Mouse (Mus musculus): Measurements from ENCODE around the gene Dram2. TPM values are rescaled to one million over a fixed set of nuclear protein-coding genes. Genes with fewer than 3 reads are reported as not detected.
"Not testable (repeated sequence)": the region's sequence is repeated elsewhere in the genome, so short reads cannot be mapped to it uniquely, and the experiment has no call there.

Gene Dram2
- polyA plus RNA-seq, 1 experiment: not detected

DNA sequence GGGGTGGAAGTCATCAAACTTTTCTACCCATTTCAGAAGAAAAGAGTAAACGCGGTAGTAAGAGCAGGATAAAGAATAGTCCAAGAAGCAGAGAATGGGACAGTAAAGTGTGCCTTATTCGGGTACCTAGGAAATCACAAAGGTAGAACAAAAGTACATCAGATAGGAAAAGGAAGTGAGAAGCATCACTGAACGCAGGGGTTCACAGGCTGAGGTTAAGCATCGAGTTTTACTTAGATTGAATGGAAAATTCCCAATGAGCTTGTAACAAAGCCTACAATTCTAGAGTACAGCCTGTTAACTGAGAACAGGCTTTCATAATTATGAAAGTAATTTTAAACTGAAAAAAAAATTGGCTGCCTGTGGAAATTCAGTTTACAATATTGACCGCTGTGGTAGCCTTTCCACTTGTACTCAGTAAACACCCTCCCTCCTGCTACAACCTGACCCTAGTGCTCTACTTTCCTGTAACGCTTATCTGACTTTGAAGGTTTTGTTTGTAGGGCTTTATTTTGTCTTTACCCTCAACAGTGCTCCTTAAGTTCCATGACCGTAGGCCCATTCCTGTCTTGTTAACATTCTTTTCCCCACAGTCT, 2.8 kb upstream of the Dram2 start:
- TF ChIP-seq POLR2A (IDR thresholded peaks at IDR 0.05; ENCODE audit: insufficient read depth, low read depth, low read length): no peak
- TF ChIP-seq CTCF (IDR thresholded peaks at IDR 0.05; ENCODE audit: insufficient read depth, low read depth, low read length): no peak
- Histone ChIP-seq H3K4me1 (ENCODE audit: control insufficient read depth, insufficient read depth, low read length) (no peaks in the 10 kb centered on the region), H3K27ac (ENCODE audit: insufficient read depth, low read depth, low read length) (no peak overlapping the region), H3K4me3 (ENCODE audit: insufficient read depth, low read depth, low read length) (no peak overlapping the region)
- whole genome bisulfite sequencing: 83% methylated on average over 8 of the region's 8 CpGs

DNA sequence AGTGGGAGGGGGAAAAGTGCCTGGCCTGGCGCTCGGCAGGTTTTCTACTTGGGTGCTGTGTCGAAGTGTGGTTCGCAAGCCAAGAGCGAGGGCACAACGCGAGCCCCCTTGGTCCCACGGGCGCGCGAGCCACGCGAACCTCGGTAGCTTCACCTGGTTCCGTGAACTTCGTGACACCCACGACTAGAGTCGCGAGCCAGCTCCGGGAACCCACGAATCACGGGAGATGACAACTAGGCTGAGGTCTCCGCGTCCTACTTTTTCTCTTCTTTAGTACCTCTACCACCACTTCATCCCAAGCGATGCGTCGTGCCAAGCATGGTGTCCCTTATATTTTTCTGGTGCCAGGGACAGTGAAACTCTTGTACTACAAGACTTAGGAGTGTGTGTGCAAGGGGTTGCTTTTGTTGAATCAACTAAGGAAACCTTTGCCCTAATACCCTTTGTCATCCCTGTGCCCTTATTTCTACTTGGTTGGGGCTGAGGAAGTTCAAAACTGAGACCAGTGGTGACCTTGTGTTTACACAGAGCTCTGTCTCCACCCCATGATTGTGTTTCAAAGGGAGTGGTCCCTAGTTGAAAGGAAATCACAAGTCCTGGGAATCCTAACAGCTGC, 434 bp downstream of the Dram2 start:
- Histone ChIP-seq H3K4me1 (ENCODE audit: control insufficient read depth, insufficient read depth, low read length) (no peaks in the 10 kb centered on the region), H3K4me3 (ENCODE audit: insufficient read depth, low read depth, low read length) (peak overlapping the region; percentile 83), H3K27ac (ENCODE audit: insufficient read depth, low read depth, low read length) (peak overlapping the region; percentile 59)
- TF ChIP-seq CTCF (IDR thresholded peaks at IDR 0.05; ENCODE audit: insufficient read depth, low read depth, low read length): no peak
- no peak for TF ChIP-seq POLR2A (IDR thresholded peaks at IDR 0.05; ENCODE audit: insufficient read depth, low read depth, low read length)
- 0% methylated on average over 27 of the region's 27 CpGs for WGBS

DNA sequence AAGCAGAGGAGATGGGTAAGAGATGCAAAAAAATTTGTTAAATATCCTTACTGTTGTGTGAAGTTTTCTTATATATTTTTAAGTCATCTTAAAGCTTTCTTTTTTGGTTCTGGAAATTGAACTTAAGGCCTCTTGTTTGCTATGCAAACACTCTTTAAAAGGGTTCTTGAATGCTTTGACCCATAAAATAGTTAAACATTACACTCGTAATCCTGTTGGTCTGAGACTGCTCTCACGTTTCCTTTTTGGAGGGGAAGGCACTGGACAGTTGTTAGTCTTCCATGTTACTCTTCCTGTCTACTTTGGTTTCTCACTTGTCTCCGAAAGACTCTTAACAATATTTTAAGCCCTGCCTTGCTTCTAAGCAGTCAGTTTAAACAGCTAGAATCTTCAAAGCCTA, 1.4 kb downstream of the Dram2 start:
- WGBS: 44% methylated on average over 3 of the region's 3 CpGs
- Histone ChIP-seq H3K4me3 (ENCODE audit: insufficient read depth, low read depth, low read length) (no peak overlapping the region), H3K4me1 (ENCODE audit: control insufficient read depth, insufficient read depth, low read length) (no peaks in the 10 kb centered on the region), H3K27ac (ENCODE audit: insufficient read depth, low read depth, low read length) (no peak overlapping the region)
- TF ChIP-seq CTCF (IDR thresholded peaks at IDR 0.05; ENCODE audit: insufficient read depth, low read depth, low read length) (no peak), POLR2A (IDR thresholded peaks at IDR 0.05; ENCODE audit: insufficient read depth, low read depth, low read length) (no peak)

DNA sequence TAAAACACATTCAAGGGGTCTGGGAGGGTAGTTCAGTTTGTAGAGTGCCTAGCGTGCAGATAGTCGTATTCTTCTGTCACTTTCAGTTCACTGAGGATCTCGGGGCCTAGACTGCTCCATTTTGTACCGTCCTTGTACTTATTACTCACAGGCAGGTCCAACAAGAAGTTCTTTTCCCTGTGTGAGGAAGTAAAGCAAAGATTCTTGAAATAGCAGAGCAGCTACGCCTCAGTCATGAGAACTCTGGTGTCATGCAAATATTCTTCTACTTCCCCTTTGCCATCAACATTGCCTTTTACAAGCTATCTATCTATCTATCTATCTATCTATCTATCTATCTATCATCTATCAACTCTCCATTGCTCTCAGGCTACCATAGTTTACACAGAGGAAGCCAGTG, 5.8 kb downstream of the Dram2 start:
- H3K4me3 ChIP-seq (ENCODE audit: insufficient read depth, low read depth, low read length): no peak overlapping the region
- no peaks in the 10 kb centered on the region for H3K4me1 ChIP-seq (ENCODE audit: control insufficient read depth, insufficient read depth, low read length)
- no peak for TF ChIP-seq POLR2A (IDR thresholded peaks at IDR 0.05; ENCODE audit: insufficient read depth, low read depth, low read length)
- no peak for TF ChIP-seq CTCF (IDR thresholded peaks at IDR 0.05; ENCODE audit: insufficient read depth, low read depth, low read length)
- no peak overlapping the region for H3K27ac ChIP-seq (ENCODE audit: insufficient read depth, low read depth, low read length)
- 93% methylated on average over 5 of the region's 5 CpGs for WGBS

DNA sequence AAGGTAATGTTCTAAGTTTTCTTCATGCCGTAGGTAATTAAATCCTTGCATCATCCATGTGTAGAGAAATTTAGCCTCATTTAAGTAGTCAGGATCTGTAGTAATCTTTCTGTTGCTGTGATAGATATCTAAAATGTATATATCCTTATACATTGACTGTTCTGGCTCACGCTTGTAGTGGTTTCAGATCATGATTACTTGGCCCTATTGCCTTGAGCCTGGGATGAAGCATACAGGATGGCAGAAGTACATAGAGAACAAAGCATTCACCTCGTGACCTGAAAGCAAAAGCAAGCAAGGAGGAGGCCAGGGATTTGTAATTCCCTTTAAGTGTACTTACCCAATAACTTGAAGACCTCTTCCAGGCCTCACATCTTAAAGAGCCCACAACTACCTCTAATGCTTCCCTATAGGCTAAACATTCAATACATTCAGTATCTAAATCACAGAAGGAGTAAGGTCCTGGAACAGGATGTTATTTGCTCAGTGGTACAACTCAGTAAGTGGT, 8.2 kb downstream of the Dram2 start:
- H3K27ac ChIP-seq (ENCODE audit: insufficient read depth, low read depth, low read length): no peak overlapping the region
- no peak overlapping the region for H3K4me3 ChIP-seq (ENCODE audit: insufficient read depth, low read depth, low read length)
- no peak for TF ChIP-seq CTCF (IDR thresholded peaks at IDR 0.05; ENCODE audit: insufficient read depth, low read depth, low read length)
- no peak for TF ChIP-seq POLR2A (IDR thresholded peaks at IDR 0.05; ENCODE audit: insufficient read depth, low read depth, low read length)
- WGBS: 93% methylated on average over 3 of the region's 3 CpGs
- no peaks in the 10 kb centered on the region for H3K4me1 ChIP-seq (ENCODE audit: control insufficient read depth, insufficient read depth, low read length)

DNA sequence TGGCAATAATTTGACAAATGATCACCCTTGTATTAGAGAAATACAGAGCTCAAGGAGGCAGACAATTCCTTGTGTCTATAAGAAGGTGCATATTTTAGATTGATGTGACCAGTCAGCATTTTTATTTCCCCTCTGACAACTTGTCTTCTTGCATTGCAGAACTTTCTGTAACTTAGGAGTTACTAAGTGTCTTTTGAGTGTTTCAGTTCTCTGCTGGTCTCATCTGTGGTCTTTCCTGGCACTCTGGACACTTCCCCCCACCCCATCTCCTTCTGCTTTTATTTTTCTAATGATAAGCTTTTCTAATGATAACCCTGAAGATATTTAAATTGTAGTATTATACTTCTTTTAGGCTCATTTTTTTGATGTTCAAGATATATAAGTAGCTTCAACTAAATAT, 10.7 kb downstream of the Dram2 start:
- Histone ChIP-seq H3K4me1 (ENCODE audit: control insufficient read depth, insufficient read depth, low read length) (no peaks in the 10 kb centered on the region), H3K4me3 (ENCODE audit: insufficient read depth, low read depth, low read length) (no peak overlapping the region), H3K27ac (ENCODE audit: insufficient read depth, low read depth, low read length) (no peak overlapping the region)
- TF ChIP-seq CTCF (IDR thresholded peaks at IDR 0.05; ENCODE audit: insufficient read depth, low read depth, low read length): no peak

DNA sequence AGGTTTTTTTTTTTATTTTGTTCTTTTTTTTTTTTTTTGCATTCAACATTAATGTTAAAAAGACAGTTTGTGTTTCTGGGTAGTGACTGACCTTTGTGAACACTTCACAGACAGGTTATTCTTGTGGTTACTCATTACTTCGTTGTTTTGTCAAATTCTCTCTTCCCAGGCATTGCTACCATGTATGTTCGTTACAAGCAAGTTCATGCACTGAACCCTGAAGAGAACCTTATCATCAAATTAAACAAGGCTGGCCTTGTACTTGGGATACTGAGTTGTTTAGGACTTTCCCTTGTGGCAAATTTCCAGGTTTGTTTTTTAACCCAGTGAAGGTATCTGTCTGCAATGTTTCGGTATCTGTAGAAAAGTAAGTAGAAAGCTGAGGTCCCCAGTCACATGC, 18.3 kb downstream of the Dram2 start:
- no peak overlapping the region for H3K4me3 ChIP-seq (ENCODE audit: insufficient read depth, low read depth, low read length)
- WGBS: 88% methylated on average over 3 of the region's 3 CpGs
- TF ChIP-seq CTCF (IDR thresholded peaks at IDR 0.05; ENCODE audit: insufficient read depth, low read depth, low read length) (no peak), POLR2A (IDR thresholded peaks at IDR 0.05; ENCODE audit: insufficient read depth, low read depth, low read length) (no peak)
- no peaks in the 10 kb centered on the region for H3K4me1 ChIP-seq (ENCODE audit: control insufficient read depth, insufficient read depth, low read length)
- H3K27ac ChIP-seq (ENCODE audit: insufficient read depth, low read depth, low read length): no peak overlapping the region

DNA sequence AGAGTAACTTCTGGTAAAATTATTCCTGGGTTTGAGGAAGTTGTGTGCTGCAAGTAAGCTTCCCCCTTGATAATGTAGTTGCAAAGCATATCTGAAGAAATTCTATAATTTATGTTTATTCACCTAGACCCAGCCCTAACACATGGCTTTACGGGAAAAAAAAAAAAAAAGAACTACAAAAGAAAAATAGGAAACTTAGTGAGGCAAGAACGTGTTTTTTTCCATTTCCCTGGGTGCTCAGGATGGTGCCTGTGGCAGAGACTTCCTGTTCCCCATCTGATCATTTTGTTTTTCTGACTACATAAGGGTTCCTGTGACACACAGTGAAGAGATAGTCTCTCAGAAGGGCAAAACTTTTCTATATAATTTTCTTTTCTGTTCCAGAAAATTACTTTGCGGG, 25.6 kb downstream of the Dram2 start:
- TF ChIP-seq CTCF (IDR thresholded peaks at IDR 0.05; ENCODE audit: insufficient read depth, low read depth, low read length): no peak
- no peak for TF ChIP-seq POLR2A (IDR thresholded peaks at IDR 0.05; ENCODE audit: insufficient read depth, low read depth, low read length)
- Histone ChIP-seq H3K4me1 (ENCODE audit: control insufficient read depth, insufficient read depth, low read length) (no peaks in the 10 kb centered on the region), H3K4me3 (ENCODE audit: insufficient read depth, low read depth, low read length) (no peak overlapping the region), H3K27ac (ENCODE audit: insufficient read depth, low read depth, low read length) (no peak overlapping the region)
- WGBS: 85% methylated on average over 3 of the region's 3 CpGs

DNA sequence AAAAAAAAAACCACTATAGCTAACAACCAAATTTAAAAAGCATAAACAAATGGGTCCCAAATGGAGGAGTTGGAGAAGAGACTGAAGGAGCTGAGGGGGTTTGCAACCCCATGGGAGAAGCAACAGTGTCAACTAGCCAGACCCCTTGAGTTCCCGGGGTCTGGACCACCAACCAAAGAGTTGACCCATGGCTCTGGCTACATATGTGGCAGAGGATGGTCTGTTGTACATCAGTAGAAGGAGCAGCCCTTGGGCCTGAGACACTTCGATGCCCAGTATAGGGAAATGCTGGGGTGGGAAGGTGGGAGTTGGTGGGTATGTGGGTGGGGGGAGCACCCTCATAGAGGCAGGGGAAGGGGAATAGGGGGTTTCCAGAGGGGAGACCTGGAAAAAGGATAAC, 31.7 kb downstream of the Dram2 start:
- H3K27ac ChIP-seq (ENCODE audit: insufficient read depth, low read depth, low read length): no peak overlapping the region
- 100% methylated on average over 2 of the region's 2 CpGs for WGBS
- no peaks in the 10 kb centered on the region for H3K4me1 ChIP-seq (ENCODE audit: control insufficient read depth, insufficient read depth, low read length)
- TF ChIP-seq CTCF (IDR thresholded peaks at IDR 0.05; ENCODE audit: insufficient read depth, low read depth, low read length) (no peak), POLR2A (IDR thresholded peaks at IDR 0.05; ENCODE audit: insufficient read depth, low read depth, low read length) (no peak)
- no peak overlapping the region for H3K4me3 ChIP-seq (ENCODE audit: insufficient read depth, low read depth, low read length)

DNA sequence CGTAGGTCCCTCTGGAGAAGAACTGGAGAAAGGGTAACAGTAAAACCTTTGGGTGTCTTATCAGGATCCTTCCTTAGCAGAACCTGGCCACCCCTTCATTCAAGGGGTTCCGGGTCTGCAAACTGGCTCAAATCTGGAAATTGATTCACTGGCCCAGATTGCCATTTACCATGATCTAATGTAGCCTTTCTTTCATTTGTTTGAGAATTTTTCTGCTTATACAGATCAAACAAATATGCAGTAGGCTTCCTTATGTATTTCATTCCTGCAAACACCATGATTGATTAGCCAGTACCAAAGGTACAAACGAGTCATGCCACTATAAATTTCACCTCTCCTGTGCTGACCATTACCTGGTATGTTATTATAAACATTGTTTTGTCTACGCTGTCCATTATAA, 46.0 kb downstream of the Dram2 start:
- WGBS: 88% methylated on average over 4 of the region's 4 CpGs
- not testable (repeated sequence) for H3K27ac ChIP-seq (ENCODE audit: insufficient read depth, low read depth, low read length); H3K4me1 ChIP-seq (ENCODE audit: control insufficient read depth, insufficient read depth, low read length); H3K4me3 ChIP-seq (ENCODE audit: insufficient read depth, low read depth, low read length)

All from olfactory bulb, adult 2 months (tissue).